In genomic region chr16:18351313-18352055, GRCm38 (mm10) we compare ENCODE assay signal across 8 mouse cellular contexts. TPM values are rescaled to one million over a fixed set of nuclear protein-coding genes. Genes with fewer than 3 reads are reported as not detected.
DNase-seq lines count a peak whose midpoint lies in the region; ATAC-seq and TF ChIP-seq lines count a peak whose summit lies in the region.

No protein-coding gene starts in this region.

- TF ChIP-seq EP300 in lung, postnatal 0 days (IDR thresholded peaks at IDR 0.05) = no peak

- no peak overlapping the region for H3K27ac ChIP-seq in lung, postnatal 0 days (ENCODE audit: low read length)

- no peak for ATAC-seq in CD4-positive, CD25-positive, alpha-beta regulatory T cell, adult 4 months
- ATAC-seq in lung, postnatal 0 days = no peak

- DNase-seq in CD4-positive, CD25-positive, alpha-beta regulatory T cell, adult 2 months (ENCODE audit: low read depth, low spot score) = peak; percentile 18
- DNase-seq in layer of hippocampus, postnatal 10 days (ENCODE audit: low spot score in 2 of 2) = peak; percentile 61 to 73
- no peak for DNase-seq in layer of hippocampus, adult 9-10 months (ENCODE audit: low spot score)
- DNase-seq in R1 (ENCODE audit: low read depth, low spot score) = peak; percentile 23
- peak; percentile 54 for DNase-seq in embryo, embryonic 11 days
- DNase-seq in lung, postnatal 0 days (ENCODE audit: low spot score) = peak; percentile 49
- peak; percentile 70 for DNase-seq in thymus, postnatal 4 days

- no peak overlapping the region for H3K4me2 ChIP-seq in lung, postnatal 0 days (replicated peaks; ENCODE audit: low read depth, low read length)

- H3K9me3 ChIP-seq in lung, postnatal 0 days (ENCODE audit: low read length) = no peaks in the 10 kb centered on the region

- no peaks in the 10 kb centered on the region for H3K36me3 ChIP-seq in lung, postnatal 0 days (ENCODE audit: insufficient read depth, low read length)

- H3K27me3 ChIP-seq in lung, postnatal 0 days (replicated peaks; ENCODE audit: insufficient read depth, low read length) = no peaks in the 10 kb centered on the region

- H3K4me3 ChIP-seq in lung, postnatal 0 days (ENCODE audit: low read depth, low read length) = no peak overlapping the region

- peak; percentile 80 for TF ChIP-seq CTCF in lung, postnatal 0 days (IDR thresholded peaks at IDR 0.05)

- no peak overlapping the region for H3K9ac ChIP-seq in lung, postnatal 0 days (replicated peaks; ENCODE audit: low read depth)

- 63% methylated on average over 5 of the region's 5 CpGs for WGBS in lung, postnatal 0 days

- peaks cover 6% of the 10 kb centered on the region; the same call in 1 of the 2 replicates for H3K4me1 ChIP-seq in lung, postnatal 0 days (ENCODE audit: insufficient read depth, low read depth, low read length)

RNA-seq across cellular contexts. Expression of gene Arvcf, which starts 3.5 kb away (rescaled TPM):
- polyA plus RNA-seq in CD4-positive, CD25-positive, alpha-beta regulatory T cell, adult 4 months (2017; shearing (Covaris generic)) = under 1 TPM in 1 of 2 experiments, not detected in 1; 0.91 TPM
- 10 to 100 TPM; 46.2 to 53.9 TPM for total RNA-seq in layer of hippocampus, postnatal 10 days (2021)
- polyA plus RNA-seq in lung, postnatal 0 days (2015; fragmentation: Nextera tagmentation; extraction: Ambion mirVana) = 14.6 and 18.5 TPM in 2 replicates

RNA-seq across cellular contexts. Expression of gene Tango2, which starts 3.6 kb away (rescaled TPM):
- polyA plus RNA-seq in CD4-positive, CD25-positive, alpha-beta regulatory T cell, adult 4 months (2017; shearing (Covaris generic)) = 10 to 100 TPM; 71.4 to 94.5 TPM
- 100 to 1,000 TPM; 100 to 102 TPM for total RNA-seq in layer of hippocampus, postnatal 10 days (2021)
- 23.7 and 25.2 TPM in 2 replicates for polyA plus RNA-seq in lung, postnatal 0 days (2015; fragmentation: Nextera tagmentation; extraction: Ambion mirVana)
